ENCODE assay signal across 16 mouse cellular contexts in the genomic region with DNA sequence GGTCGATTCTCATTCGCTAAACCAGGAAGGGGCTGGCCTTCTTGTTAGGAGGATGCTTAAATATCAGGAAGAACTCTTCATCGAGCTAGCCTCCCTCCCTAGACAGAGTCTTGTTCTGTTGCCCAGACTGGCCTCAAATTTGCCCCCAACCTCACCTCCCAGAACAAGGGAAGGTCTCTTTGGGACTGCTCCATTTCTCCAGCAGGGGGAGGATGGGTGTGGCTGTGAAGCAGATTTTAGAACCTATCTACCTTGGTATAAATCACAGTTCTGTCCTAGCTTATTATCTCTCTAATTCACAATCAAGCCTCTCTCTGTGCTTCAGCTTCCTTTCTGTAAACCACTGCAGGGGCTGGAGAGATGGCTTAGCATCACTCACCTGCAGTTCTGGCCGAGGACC.
DNase-seq lines count a peak whose midpoint lies in the region; ATAC-seq and TF ChIP-seq lines count a peak whose summit lies in the region.
"Had no signal": no experiment of that assay in that cellular context is flagged by ENCODE, and none has a peak within 500 bp of the region (broad histone marks: within the 10 kb centered on the region; RNA-seq: fewer than 3 reads in every experiment).

No protein-coding gene starts in this region.

- no peaks in the 10 kb centered on the region for H3K27me3 ChIP-seq in hindbrain, postnatal 0 days (ENCODE audit: insufficient read depth, low read length)
- no peaks in the 10 kb centered on the region for H3K27me3 ChIP-seq in hindbrain, embryonic 13.5 days
- H3K27me3 ChIP-seq in lung, postnatal 0 days (replicated peaks; ENCODE audit: insufficient read depth, low read length), result no peaks in the 10 kb centered on the region
- H3K27me3 ChIP-seq: forebrain, embryonic 15.5 days had no signal

- ATAC-seq in hindbrain, postnatal 0 days, result no peak
- no peak for ATAC-seq in hindbrain, embryonic 13.5 days (ENCODE audit: low FRiP score)
- no peak for ATAC-seq in lung, postnatal 0 days
- ATAC-seq: forebrain, embryonic 15.5 days had no signal

- no peak overlapping the region for H3K4me3 ChIP-seq in hindbrain, postnatal 0 days (ENCODE audit: low read length)
- no peak overlapping the region for H3K4me3 ChIP-seq in hindbrain, embryonic 13.5 days
- no peak overlapping the region for H3K4me3 ChIP-seq in lung, postnatal 0 days (ENCODE audit: low read depth, low read length)
- H3K4me3 ChIP-seq in ES-E14 (ENCODE audit: insufficient read depth in 1 of 2, low read depth in 1 of 2, low read length in 2 of 2, poor library complexity in 1 of 2, severe bottlenecking in 1 of 2), result no peak overlapping the region
- H3K4me3 ChIP-seq in cortical plate, adult 2 months (ENCODE audit: insufficient read depth, low read length), result no peak overlapping the region
- H3K4me3 ChIP-seq: erythroblast, embryonic 14.5 days; forebrain, embryonic 15.5 days; gastrocnemius, adult 2 months; liver, embryonic 13.5 days had no signal

- TF ChIP-seq POLR2A in cortical plate, adult 2 months (IDR thresholded peaks at IDR 0.05; ENCODE audit: extremely low read depth, insufficient read depth, low read length), result no peak

- no peaks in the 10 kb centered on the region for H3K9me3 ChIP-seq in hindbrain, postnatal 0 days (ENCODE audit: low read length)
- no peaks in the 10 kb centered on the region for H3K9me3 ChIP-seq in hindbrain, embryonic 13.5 days
- no peaks in the 10 kb centered on the region for H3K9me3 ChIP-seq in lung, postnatal 0 days (ENCODE audit: low read length)
- H3K9me3 ChIP-seq in ES-E14 (ENCODE audit: control insufficient read depth, insufficient read depth, low read depth, low read length), result no peaks in the 10 kb centered on the region
- H3K9me3 ChIP-seq: forebrain, embryonic 15.5 days; liver, embryonic 13.5 days had no signal

- in situ Hi-C loops in ES-E14 (cut with MboI; ENCODE audit: low sequenced_read_pairs in 2 of 2, unreplicated experiment in 2 of 2), result no loop called here

- no peak overlapping the region for H3K4me2 ChIP-seq in hindbrain, postnatal 0 days (ENCODE audit: low read depth, low read length)
- H3K4me2 ChIP-seq in hindbrain, embryonic 13.5 days, result no peak overlapping the region
- no peak overlapping the region for H3K4me2 ChIP-seq in lung, postnatal 0 days (replicated peaks; ENCODE audit: low read depth, low read length)
- H3K4me2 ChIP-seq: forebrain, embryonic 15.5 days; liver, embryonic 13.5 days; midbrain, embryonic 11.5 days had no signal

- H3K9ac ChIP-seq in hindbrain, postnatal 0 days (replicated peaks; ENCODE audit: low read length), result no peak overlapping the region
- no peak overlapping the region for H3K9ac ChIP-seq in hindbrain, embryonic 13.5 days
- no peak overlapping the region for H3K9ac ChIP-seq in lung, postnatal 0 days (replicated peaks; ENCODE audit: low read depth)
- no peak overlapping the region for H3K9ac ChIP-seq in ES-E14 (ENCODE audit: insufficient read depth, low read depth, low read length, poor library complexity, severe bottlenecking)
- H3K9ac ChIP-seq: forebrain, embryonic 15.5 days; liver, embryonic 13.5 days had no signal

- 95% methylated on average over 4 of the region's 4 CpGs for WGBS in hindbrain, postnatal 0 days
- 97% methylated on average over 4 of the region's 4 CpGs for WGBS in hindbrain, embryonic 13.5 days
- 78% methylated on average over 4 of the region's 4 CpGs for WGBS in lung, postnatal 0 days

- no peak overlapping the region for H3K27ac ChIP-seq in hindbrain, postnatal 0 days
- no peak overlapping the region for H3K27ac ChIP-seq in hindbrain, embryonic 13.5 days
- H3K27ac ChIP-seq in lung, postnatal 0 days (ENCODE audit: low read length), result no peak overlapping the region
- H3K27ac ChIP-seq in ES-E14 (ENCODE audit: insufficient read depth, low read depth, low read length, poor library complexity, severe bottlenecking), result no peak overlapping the region
- no peak overlapping the region for H3K27ac ChIP-seq in cortical plate, adult 2 months (ENCODE audit: insufficient read depth, low read length)
- H3K27ac ChIP-seq: forebrain, embryonic 15.5 days; gastrocnemius, adult 2 months; liver, embryonic 13.5 days had no signal

- no peaks in the 10 kb centered on the region for H3K4me1 ChIP-seq in hindbrain, postnatal 0 days (ENCODE audit: insufficient read depth, low read length)
- H3K4me1 ChIP-seq in hindbrain, embryonic 13.5 days (replicated peaks), result peaks cover 18% of the 10 kb centered on the region
- H3K4me1 ChIP-seq in lung, postnatal 0 days (ENCODE audit: insufficient read depth, low read depth, low read length), result peaks cover 3% of the 10 kb centered on the region; the same call in 1 of the 2 replicates
- H3K4me1 ChIP-seq in ES-E14 (ENCODE audit: control insufficient read depth in 2 of 2, insufficient read depth in 2 of 2, low read length in 2 of 2, poor library complexity in 1 of 2), result no peaks in the 10 kb centered on the region
- no peaks in the 10 kb centered on the region for H3K4me1 ChIP-seq in cortical plate, adult 2 months (ENCODE audit: control insufficient read depth, insufficient read depth, low read length)

- H3K36me3 ChIP-seq in hindbrain, postnatal 0 days (ENCODE audit: insufficient read depth, low read length), result no peaks in the 10 kb centered on the region
- no peaks in the 10 kb centered on the region for H3K36me3 ChIP-seq in hindbrain, embryonic 13.5 days
- H3K36me3 ChIP-seq in lung, postnatal 0 days (ENCODE audit: insufficient read depth, low read length), result no peaks in the 10 kb centered on the region
- no peaks in the 10 kb centered on the region for H3K36me3 ChIP-seq in ES-E14 (ENCODE audit: control insufficient read depth, insufficient read depth, low read length, poor library complexity, severe bottlenecking)
- H3K36me3 ChIP-seq: forebrain, embryonic 15.5 days; liver, embryonic 13.5 days had no signal

- no peak for TF ChIP-seq EP300 in lung, postnatal 0 days (IDR thresholded peaks at IDR 0.05)

- peak; percentile 51 for TF ChIP-seq CTCF in hindbrain, postnatal 0 days (IDR thresholded peaks at IDR 0.05; ENCODE audit: low read depth)
- peak; percentile 33 for TF ChIP-seq CTCF in lung, postnatal 0 days (IDR thresholded peaks at IDR 0.05)
- TF ChIP-seq CTCF in cortical plate, adult 2 months (IDR thresholded peaks at IDR 0.05; ENCODE audit: extremely low read depth, insufficient read depth, low read length), result 0 out of 2 replicates have a peak, but pooled peaks have one; percentile 4

- peak; percentile 20 for DNase-seq in hindbrain, postnatal 0 days (ENCODE audit: low spot score)
- DNase-seq in lung, postnatal 0 days (ENCODE audit: low spot score), result no peak
- no peak for DNase-seq in lung, postnatal 4 days
- peak; percentile 28 for DNase-seq in ES-E14 (ENCODE audit: low read depth, low spot score)
- DNase-seq in layer of hippocampus, adult 11-12 months (ENCODE audit: low spot score), result no peak
- DNase-seq: cerebellum, adult 2 months; gastrocnemius, adult 2 months; heart, adult 18-20 months; liver, embryonic 13.5 days; lung, postnatal 36 days; right cerebral cortex, postnatal 14 days had no signal

TF ChIP-seq in ES-E14, 5 proteins besides CTCF, POLR2A, EP300 and RAD21:
- TF ChIP-seq HCFC1 (IDR thresholded peaks at IDR 0.05; ENCODE audit: borderline replicate concordance, insufficient read depth, low read length) (no peak), ZNF384 (IDR thresholded peaks at IDR 0.05; ENCODE audit: low read depth, low read length) (no peak), CHD2 (IDR thresholded peaks at IDR 0.05; ENCODE audit: low read depth, low read length) (no peak), ZC3H11A (IDR thresholded peaks at IDR 0.05; ENCODE audit: borderline replicate concordance, low read depth, low read length) (peak; percentile 39; the same call in 1 of the 2 replicates)
TF ChIP-seq in ES-E14: peak in this region for 1.

Comparison
In these comparisons a context has a peak if more than half of its experiments do, and no peak if none do; other contexts are left out.
1. DNase-seq: peak in hindbrain, postnatal 0 days (single experiment) and ES-E14 (single experiment); none in lung, postnatal 0 days (single experiment), lung, postnatal 4 days (0 of 2) and layer of hippocampus, adult 11-12 months (single experiment).
2. Peak in every context shown above with its lines, with median percentiles within 50 percentile points of each other: CTCF ChIP-seq.